Mouse (Mus musculus): ENCODE measurements around the gene Sdc3.

DNA sequence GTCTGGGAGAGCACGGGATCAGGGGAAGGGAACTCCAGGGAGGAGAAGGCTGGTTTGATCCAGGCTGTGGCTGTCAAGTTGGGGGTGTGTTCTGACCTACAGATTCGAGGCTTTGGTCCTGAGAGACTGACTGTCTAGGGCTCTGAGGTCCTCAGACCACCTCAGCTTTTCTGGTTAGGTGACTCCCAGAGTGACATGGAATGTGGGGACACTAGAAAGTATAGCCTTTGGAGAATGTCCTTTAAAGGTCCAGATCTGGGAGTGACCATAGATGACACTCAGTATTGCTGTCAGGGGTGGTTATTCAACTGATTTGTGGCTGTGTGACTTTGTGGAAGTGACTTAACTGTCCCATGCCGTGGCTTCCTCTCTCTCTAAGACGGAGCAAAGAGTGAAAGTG is 2.4 kb downstream of the Sdc3 start:
- TF ChIP-seq CTCF (IDR thresholded peaks at IDR 0.05; ENCODE audit: extremely low read depth, insufficient read length, insufficient replicate concordance, low read depth, low read length): no peak
- no peak for TF ChIP-seq POLR2A (IDR thresholded peaks at IDR 0.05; ENCODE audit: low read depth, low read length)
